Mouse (Mus musculus): ENCODE data around the gene Hoxb6. TPM values are rescaled to one million over a fixed set of nuclear protein-coding genes. Genes with fewer than 3 reads are reported as not detected.
A peak's percentile ranks its signal among the peaks of the same experiment; 100 is the strongest.

Gene Hoxb6
- polyA plus RNA-seq, 1 experiment = 8.3 TPM

DNA sequence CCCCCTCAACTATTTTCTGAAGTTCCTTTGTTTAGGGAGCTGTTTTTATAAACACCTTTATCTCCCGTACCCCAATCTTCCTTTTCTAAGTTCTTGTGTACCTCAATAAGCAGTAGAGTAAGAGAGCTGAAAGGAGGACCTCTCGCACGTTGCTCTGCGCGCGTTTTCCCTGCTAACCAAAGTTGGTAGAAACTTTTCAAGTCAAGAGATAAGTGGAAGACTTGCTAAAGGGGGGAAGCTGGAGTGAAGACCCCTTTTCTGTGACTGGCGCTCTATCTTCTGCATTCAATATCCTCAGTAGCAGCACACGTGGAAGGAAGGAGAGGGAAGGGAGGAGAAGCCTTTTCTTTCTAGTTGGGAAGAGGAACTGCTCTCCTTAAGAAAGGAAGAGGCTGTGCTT is 32.7 kb downstream of the Hoxb6 start:
- no peak for TF ChIP-seq CTCF (IDR thresholded peaks at IDR 0.05; ENCODE audit: extremely low read depth, insufficient read length, insufficient replicate concordance, low read depth, low read length)
- no peak for TF ChIP-seq POLR2A (IDR thresholded peaks at IDR 0.05; ENCODE audit: low read depth, low read length)
- peak overlapping the region; percentile 49 for H3K27ac ChIP-seq (ENCODE audit: insufficient read depth, low read depth, low read length)
- 50% methylated on average over 8 of the region's 8 CpGs for WGBS

DNA sequence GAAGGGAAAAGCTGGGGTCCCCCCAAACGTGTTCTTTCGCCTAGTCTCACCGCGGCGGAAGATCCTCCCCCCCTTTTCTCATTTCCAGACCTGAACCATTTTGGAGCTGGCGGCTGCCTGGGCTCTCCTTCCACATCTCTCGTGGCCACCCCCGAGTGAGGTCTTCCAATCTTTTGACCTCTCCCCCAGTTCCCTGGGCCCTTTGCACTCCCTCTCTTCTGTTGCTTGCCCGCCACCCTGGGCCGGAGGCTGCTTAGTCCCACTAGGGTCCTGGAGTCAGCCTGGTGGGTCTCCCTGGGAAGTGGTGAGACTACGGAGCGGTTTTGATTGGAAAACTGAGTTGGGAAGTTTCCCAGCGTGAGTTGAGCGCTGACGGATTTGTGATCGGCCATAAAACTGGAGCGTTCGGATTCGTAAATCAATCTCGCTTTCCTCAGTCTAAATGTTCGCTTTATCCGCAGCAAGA is 33.5 kb downstream of the Hoxb6 start:
- peak overlapping the region; percentile 14 for H3K4me3 ChIP-seq (ENCODE audit: low read depth, low read length)
- WGBS = 40% methylated on average over 22 of the region's 22 CpGs

More for the DNA sequence above, 32.7 kb downstream of the Hoxb6 start:
- Histone ChIP-seq H3K4me3 (ENCODE audit: low read depth, low read length) (no peak overlapping the region), H3K36me3 (ENCODE audit: control insufficient read depth, insufficient read depth, low read length) (peaks cover 2% of the 10 kb centered on the region; the same call in 1 of the 2 replicates), H3K4me1 (ENCODE audit: control insufficient read depth, insufficient read depth, insufficient read length, low read length) (peaks cover 2% of the 10 kb centered on the region; the same call in 1 of the 2 replicates), H3K27me3 (ENCODE audit: control insufficient read depth, insufficient read depth, low read length) (peaks cover 13% of the 10 kb centered on the region)

GRCm38 (mm10) chr11:96326705-96327104 is 34.4 kb downstream of the Hoxb6 start:
- 0 out of 2 replicates have a peak, but pooled peaks cover 3% of the 10 kb centered on the region for H3K27me3 ChIP-seq (ENCODE audit: control insufficient read depth, insufficient read depth, low read length)
- H3K27ac ChIP-seq (ENCODE audit: insufficient read depth, low read depth, low read length) = peak overlapping the region; percentile 16; the same call in 1 of the 2 replicates
- H3K36me3 ChIP-seq (ENCODE audit: control insufficient read depth, insufficient read depth, low read length) = no peaks in the 10 kb centered on the region
- H3K4me1 ChIP-seq (ENCODE audit: control insufficient read depth, insufficient read depth, insufficient read length, low read length) = no peaks in the 10 kb centered on the region
- TF ChIP-seq POLR2A (IDR thresholded peaks at IDR 0.05; ENCODE audit: low read depth, low read length) = no peak
- no peak for TF ChIP-seq CTCF (IDR thresholded peaks at IDR 0.05; ENCODE audit: extremely low read depth, insufficient read length, insufficient replicate concordance, low read depth, low read length)
- H3K4me3 ChIP-seq (ENCODE audit: low read depth, low read length) = no peak overlapping the region
- WGBS = 58% methylated on average over 12 of the region's 12 CpGs

More for the DNA sequence above, 33.5 kb downstream of the Hoxb6 start:
- TF ChIP-seq POLR2A (IDR thresholded peaks at IDR 0.05; ENCODE audit: low read depth, low read length) (no peak), CTCF (IDR thresholded peaks at IDR 0.05; ENCODE audit: extremely low read depth, insufficient read length, insufficient replicate concordance, low read depth, low read length) (no peak)
- H3K27me3 ChIP-seq (ENCODE audit: control insufficient read depth, insufficient read depth, low read length) = peaks cover 7% of the 10 kb centered on the region; the same call in 1 of the 2 replicates
- peak overlapping the region; percentile 2; the same call in 1 of the 2 replicates for H3K27ac ChIP-seq (ENCODE audit: insufficient read depth, low read depth, low read length)
- H3K4me1 ChIP-seq (ENCODE audit: control insufficient read depth, insufficient read depth, insufficient read length, low read length) = no peaks in the 10 kb centered on the region
- H3K36me3 ChIP-seq (ENCODE audit: control insufficient read depth, insufficient read depth, low read length) = no peaks in the 10 kb centered on the region; the same call in 1 of the 2 replicates

GRCm38 (mm10) chr11:96327122-96327521 is 34.8 kb downstream of the Hoxb6 start:
- Histone ChIP-seq H3K36me3 (ENCODE audit: control insufficient read depth, insufficient read depth, low read length) (no peaks in the 10 kb centered on the region), H3K4me1 (ENCODE audit: control insufficient read depth, insufficient read depth, insufficient read length, low read length) (no peaks in the 10 kb centered on the region), H3K27me3 (ENCODE audit: control insufficient read depth, insufficient read depth, low read length) (0 out of 2 replicates have a peak, but pooled peaks cover 3% of the 10 kb centered on the region), H3K4me3 (ENCODE audit: low read depth, low read length) (no peak overlapping the region), H3K27ac (ENCODE audit: insufficient read depth, low read depth, low read length) (no peak overlapping the region)
- TF ChIP-seq CTCF (IDR thresholded peaks at IDR 0.05; ENCODE audit: extremely low read depth, insufficient read length, insufficient replicate concordance, low read depth, low read length) (no peak), POLR2A (IDR thresholded peaks at IDR 0.05; ENCODE audit: low read depth, low read length) (no peak)
- WGBS = 61% methylated on average over 7 of the region's 7 CpGs

GRCm38 (mm10) chr11:96327750-96328149 is 35.5 kb downstream of the Hoxb6 start:
- no peak overlapping the region for H3K4me3 ChIP-seq (ENCODE audit: low read depth, low read length)
- H3K27me3 ChIP-seq (ENCODE audit: control insufficient read depth, insufficient read depth, low read length) = 0 out of 2 replicates have a peak, but pooled peaks cover 3% of the 10 kb centered on the region
- TF ChIP-seq POLR2A (IDR thresholded peaks at IDR 0.05; ENCODE audit: low read depth, low read length) (no peak), CTCF (IDR thresholded peaks at IDR 0.05; ENCODE audit: extremely low read depth, insufficient read length, insufficient replicate concordance, low read depth, low read length) (no peak)
- no peaks in the 10 kb centered on the region for H3K36me3 ChIP-seq (ENCODE audit: control insufficient read depth, insufficient read depth, low read length)
- H3K4me1 ChIP-seq (ENCODE audit: control insufficient read depth, insufficient read depth, insufficient read length, low read length) = no peaks in the 10 kb centered on the region
- 47% methylated on average over 5 of the region's 5 CpGs for WGBS
- H3K27ac ChIP-seq (ENCODE audit: insufficient read depth, low read depth, low read length) = no peak overlapping the region

DNA sequence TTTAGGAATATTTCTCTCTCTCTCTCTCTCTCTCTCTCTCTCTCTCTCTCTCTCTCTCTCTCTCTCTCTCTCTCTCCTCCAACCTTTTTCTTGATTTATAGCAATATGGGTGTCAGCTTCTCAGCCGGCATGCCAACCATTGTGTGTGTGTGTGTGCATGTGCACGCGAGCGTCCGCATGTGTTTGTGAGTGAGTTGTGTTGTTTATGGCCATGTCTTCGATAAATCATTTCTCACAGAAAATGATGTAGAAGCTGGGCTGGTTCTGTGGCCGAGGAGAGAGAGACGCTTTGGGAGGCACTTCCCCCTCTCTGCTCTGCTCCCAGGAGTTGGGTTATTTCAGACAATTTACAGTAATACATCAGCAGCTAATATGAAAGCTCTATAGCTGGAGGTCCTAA is 36.3 kb downstream of the Hoxb6 start:
- WGBS = 52% methylated on average over 8 of the region's 8 CpGs
- Histone ChIP-seq H3K27ac (ENCODE audit: insufficient read depth, low read depth, low read length) (no peak overlapping the region), H3K36me3 (ENCODE audit: control insufficient read depth, insufficient read depth, low read length) (no peaks in the 10 kb centered on the region), H3K4me3 (ENCODE audit: low read depth, low read length) (no peak overlapping the region), H3K27me3 (ENCODE audit: control insufficient read depth, insufficient read depth, low read length) (peaks cover 3% of the 10 kb centered on the region; the same call in 1 of the 2 replicates), H3K4me1 (ENCODE audit: control insufficient read depth, insufficient read depth, insufficient read length, low read length) (no peaks in the 10 kb centered on the region)
- TF ChIP-seq CTCF (IDR thresholded peaks at IDR 0.05; ENCODE audit: extremely low read depth, insufficient read length, insufficient replicate concordance, low read depth, low read length) (no peak), POLR2A (IDR thresholded peaks at IDR 0.05; ENCODE audit: low read depth, low read length) (no peak)

- Histone ChIP-seq H3K4me3 (ENCODE audit: low read depth, low read length) (no peak overlapping the region), H3K27me3 (ENCODE audit: control insufficient read depth, insufficient read depth, low read length) (no peaks in the 10 kb centered on the region; the same call in none of the 2 replicates), H3K27ac (ENCODE audit: insufficient read depth, low read depth, low read length) (peak overlapping the region; percentile 32), H3K4me1 (ENCODE audit: control insufficient read depth, insufficient read depth, insufficient read length, low read length) (no peaks in the 10 kb centered on the region; the same call in 1 of the 2 replicates), H3K36me3 (ENCODE audit: control insufficient read depth, insufficient read depth, low read length) (no peaks in the 10 kb centered on the region)
- no peak for TF ChIP-seq POLR2A (IDR thresholded peaks at IDR 0.05; ENCODE audit: low read depth, low read length)
- TF ChIP-seq CTCF (IDR thresholded peaks at IDR 0.05; ENCODE audit: extremely low read depth, insufficient read length, insufficient replicate concordance, low read depth, low read length) = no peak
- WGBS = 19% methylated on average over 8 of the region's 8 CpGs
These were observed 39.8 kb downstream of the Hoxb6 start for GRCm38 (mm10) chr11:96332105-96332504.

All from small intestine, adult 2 months (tissue).